Mouse (Mus musculus): Measurements from ENCODE around the gene Pnldc1. TPM values are rescaled to one million over a fixed set of nuclear protein-coding genes. Genes with fewer than 3 reads are reported as not detected.
"Not testable (repeated sequence)": the region's sequence is repeated elsewhere in the genome, so short reads cannot be mapped to it uniquely, and the experiment has no call there.

Pnldc1 gene
- 1 to 10 TPM; 1.4 to 1.8 TPM for total RNA-seq (2021)

- DNase-seq (ENCODE audit: low spot score in 2 of 2), result no peak
- intact Hi-C loops (cut with DNase I), result no loop called here
Observed at GRCm38 (mm10) chr17:12909361-12910280, at the start of gene Pnldc1. Gene Pnldc1 (minus strand): TSS chr17:12910230.

DNA sequence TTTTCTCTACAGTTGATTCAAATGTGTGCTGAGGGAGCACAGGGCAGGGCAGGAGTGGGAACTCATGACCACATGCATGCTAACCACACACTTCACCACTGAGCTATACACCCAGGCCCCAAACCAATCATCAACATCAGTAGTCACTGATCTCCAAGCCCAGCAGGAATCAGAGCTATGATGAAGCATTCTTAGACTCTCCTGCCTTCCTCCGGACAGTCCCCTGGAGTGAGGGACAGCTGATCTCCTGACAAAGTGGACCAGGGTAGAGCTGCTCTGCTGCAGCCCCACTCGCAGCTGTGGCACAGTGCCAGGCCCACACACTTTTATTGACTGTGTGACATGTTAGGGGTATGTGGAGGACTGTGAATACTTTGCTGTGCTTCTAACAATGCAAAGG is 49.3 kb upstream of the Pnldc1 start:
- DNase-seq (ENCODE audit: low spot score in 2 of 2); intact Hi-C loops (cut with DNase I): not testable (repeated sequence)

DNA sequence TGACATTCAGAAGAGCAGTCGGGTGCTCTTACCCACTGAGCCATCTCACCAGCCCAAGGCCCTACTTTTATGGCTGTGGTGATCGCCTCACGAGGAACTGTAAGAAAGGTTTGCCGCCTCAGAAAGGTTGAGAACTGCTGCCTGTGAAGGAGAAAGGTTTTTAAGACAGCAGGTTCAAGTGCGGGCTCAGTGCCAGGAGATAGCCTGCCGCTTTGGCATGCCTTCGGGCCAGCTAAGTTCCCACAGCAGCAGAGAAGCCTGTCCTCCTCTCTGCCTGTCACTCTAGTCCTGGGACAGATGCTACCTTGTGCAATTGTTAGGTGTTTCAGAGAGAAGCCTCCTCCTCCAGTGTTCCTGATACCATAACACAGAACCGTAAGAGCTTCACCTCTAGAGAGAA is 46.6 kb upstream of the Pnldc1 start:
- intact Hi-C loops (cut with DNase I), result no loop called here
- DNase-seq (ENCODE audit: low spot score in 2 of 2), result no peak

GRCm38 (mm10) chr17:12949669-12950068 is 39.6 kb upstream of the Pnldc1 start:
- intact Hi-C loops (cut with DNase I), result no loop called here
- DNase-seq (ENCODE audit: low spot score in 2 of 2), result no peak

- no peak for DNase-seq (ENCODE audit: low spot score in 2 of 2)
- intact Hi-C loops (cut with DNase I), result no loop called here
Observed at GRCm38 (mm10) chr17:12942459-12943162, 32.6 kb upstream of the Pnldc1 start.

DNA sequence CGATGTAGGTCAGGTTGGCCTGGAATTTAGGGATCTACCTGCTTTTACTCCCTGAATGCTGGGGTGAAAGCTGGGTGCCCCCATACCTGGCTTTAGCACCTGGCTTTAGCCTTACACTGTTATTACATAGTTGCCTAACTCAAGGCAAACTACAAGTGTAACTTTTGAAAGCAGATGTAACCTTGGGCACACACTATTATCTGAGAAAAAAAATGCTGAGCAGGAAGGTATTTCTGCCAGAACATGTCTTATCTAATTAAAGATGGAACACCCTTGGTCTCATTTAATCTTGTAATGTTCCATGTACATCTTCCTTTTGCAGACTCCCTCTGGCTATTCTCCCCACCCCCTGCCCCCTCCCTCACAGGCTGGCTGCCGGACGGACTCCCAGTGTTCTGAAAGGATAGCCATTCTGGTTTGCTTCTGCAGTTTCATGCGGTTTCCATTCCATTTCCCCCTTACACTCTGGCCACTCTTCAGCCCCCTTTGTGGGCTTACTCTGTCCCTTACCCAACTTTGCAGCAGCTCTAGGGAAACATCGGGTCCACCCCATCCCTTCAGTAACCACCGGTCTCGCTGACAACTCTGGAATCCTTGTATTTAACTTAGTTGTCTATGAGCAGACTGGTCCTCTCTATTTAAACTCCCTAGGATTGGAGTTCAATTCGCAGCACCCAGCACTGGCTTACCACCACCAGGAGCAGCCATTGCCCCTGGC is 31.7 kb upstream of the Pnldc1 start:
- DNase-seq (ENCODE audit: low spot score in 2 of 2), result no peak
- intact Hi-C loops (cut with DNase I), result no loop called here

DNA sequence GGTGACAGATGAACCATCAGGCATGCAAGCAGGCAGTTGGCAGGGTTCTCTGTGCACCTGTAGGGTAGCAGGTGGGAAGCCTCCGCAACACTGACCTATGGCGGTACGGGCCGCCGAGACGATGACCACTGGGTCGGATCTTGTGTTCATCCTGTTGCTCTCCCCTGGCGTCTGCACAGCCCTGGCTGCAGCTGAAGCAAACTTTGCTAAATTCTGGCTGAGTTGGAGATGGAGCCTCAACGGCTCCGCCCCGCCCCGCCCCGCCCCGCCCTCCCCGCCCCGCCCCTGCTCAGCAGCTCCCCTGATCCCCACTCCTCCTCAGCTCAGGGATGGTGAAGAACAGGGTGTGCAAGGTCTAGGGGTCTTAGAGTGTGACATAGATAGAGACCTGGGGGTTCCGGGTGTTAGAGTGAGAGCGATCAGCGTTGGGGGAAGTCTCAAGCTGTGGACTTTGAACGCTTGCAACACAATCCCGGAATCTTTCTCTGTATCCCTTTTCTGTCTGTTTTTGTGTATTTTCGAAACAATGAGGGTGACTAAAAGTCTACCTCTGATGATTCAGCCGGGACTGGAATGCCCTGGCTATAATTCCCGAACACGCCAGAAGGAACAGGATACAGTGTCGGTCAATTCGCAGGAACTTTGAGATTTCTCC is 30.2 kb upstream of the Pnldc1 start, which contains the start of gene Acat3:
Gene Acat3 (minus strand): TSS at position 450 of the 655 bp plus-strand sequence.
- no peak for DNase-seq (ENCODE audit: low spot score in 2 of 2)
- intact Hi-C loops (cut with DNase I), result no loop called here

DNA sequence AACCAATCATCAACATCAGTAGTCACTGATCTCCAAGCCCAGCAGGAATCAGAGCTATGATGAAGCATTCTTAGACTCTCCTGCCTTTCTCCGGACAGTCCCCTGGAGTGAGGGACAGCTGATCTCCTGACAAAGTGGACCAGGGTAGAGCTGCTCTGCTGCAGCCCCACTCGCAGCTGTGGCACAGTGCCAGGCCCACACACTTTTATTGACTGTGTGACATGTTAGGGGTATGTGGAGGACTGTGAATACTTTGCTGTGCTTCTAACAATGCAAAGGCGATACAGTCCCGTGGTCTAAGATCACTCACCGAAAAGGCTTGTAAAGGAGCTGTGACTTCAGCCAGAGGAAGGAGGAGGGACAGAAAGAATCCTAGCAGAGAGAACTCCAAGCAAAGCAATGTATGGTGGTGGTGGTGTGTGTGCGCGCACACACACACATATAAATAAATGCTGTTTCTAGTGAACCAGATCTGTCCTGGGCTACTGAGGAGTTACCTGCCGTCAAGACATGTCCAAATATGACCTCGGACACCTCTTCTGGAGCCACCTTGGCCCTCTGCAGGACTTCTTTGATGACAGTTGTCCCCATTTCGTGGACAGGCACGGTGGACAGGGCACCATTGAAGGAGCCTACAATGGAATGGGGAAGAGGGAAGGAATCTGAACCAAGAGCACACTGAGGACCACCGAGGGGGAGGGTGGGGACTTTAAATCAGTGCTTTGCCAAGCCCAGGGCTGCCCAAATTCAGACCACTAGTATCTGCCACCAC is 29.5 kb upstream of the Pnldc1 start:
- DNase-seq (ENCODE audit: low spot score in 2 of 2); intact Hi-C loops (cut with DNase I): not testable (repeated sequence)

- DNase-seq (ENCODE audit: low spot score in 2 of 2), result no peak
- intact Hi-C loops (cut with DNase I), result no loop called here
Observed at GRCm38 (mm10) chr17:12938077-12938476, 28.0 kb upstream of the Pnldc1 start.

GRCm38 (mm10) chr17:12937412-12937970 is 27.5 kb upstream of the Pnldc1 start:
- intact Hi-C loops (cut with DNase I), result no loop called here
- DNase-seq (ENCODE audit: low spot score in 2 of 2), result no peak

DNA sequence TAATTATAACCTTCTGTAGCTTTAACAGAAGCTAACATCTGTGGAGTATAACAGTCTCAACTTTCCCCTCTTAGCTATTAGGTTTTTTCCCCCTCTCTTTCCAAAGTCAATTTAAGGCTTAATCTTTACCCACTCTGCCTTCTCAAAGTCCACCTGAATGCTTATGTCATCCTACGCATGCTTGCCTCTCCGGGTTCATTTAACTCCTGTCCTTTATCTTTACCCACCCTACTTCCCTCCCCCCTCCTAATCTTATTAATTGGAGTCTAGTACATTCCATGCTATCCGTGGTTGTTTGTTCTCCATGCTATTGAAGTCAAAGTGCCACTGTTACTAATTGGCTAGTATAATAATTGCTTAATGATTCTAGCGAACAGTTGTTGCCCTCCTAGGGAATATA is 25.7 kb upstream of the Pnldc1 start:
- intact Hi-C loops (cut with DNase I), result no loop called here
- no peak for DNase-seq (ENCODE audit: low spot score in 2 of 2)

- DNase-seq (ENCODE audit: low spot score in 2 of 2); intact Hi-C loops (cut with DNase I): not testable (repeated sequence)
Observed at GRCm38 (mm10) chr17:12931576-12931975, 21.5 kb upstream of the Pnldc1 start.

DNA sequence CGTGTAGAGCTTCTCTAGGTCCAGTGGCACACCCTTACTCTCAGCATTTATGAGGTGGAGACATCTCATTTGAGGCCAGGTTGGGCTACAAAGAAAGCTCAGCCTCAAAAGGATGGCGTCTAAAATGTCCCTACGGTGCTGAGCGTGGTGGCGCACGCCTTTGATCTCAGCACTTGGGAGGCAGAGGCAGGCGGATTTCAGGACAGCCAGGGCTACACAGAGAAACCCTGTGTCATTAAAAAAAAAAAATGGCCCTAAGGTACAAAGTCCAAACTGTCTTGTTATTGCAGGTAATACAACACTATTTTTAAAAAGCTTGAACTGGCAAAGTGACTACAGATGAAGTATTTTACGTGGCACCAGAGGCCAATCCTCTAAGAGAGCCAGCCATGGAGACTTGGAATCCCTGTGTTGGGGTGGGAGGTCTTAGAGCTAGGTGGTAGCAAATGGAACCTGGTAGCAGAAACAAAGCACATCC is 15.7 kb upstream of the Pnldc1 start:
- intact Hi-C loops (cut with DNase I), result no loop called here
- no peak for DNase-seq (ENCODE audit: low spot score in 2 of 2)

- DNase-seq (ENCODE audit: low spot score in 2 of 2), result no peak
- intact Hi-C loops (cut with DNase I), result no loop called here
Observed at GRCm38 (mm10) chr17:12925001-12925400, 15.0 kb upstream of the Pnldc1 start.

DNA sequence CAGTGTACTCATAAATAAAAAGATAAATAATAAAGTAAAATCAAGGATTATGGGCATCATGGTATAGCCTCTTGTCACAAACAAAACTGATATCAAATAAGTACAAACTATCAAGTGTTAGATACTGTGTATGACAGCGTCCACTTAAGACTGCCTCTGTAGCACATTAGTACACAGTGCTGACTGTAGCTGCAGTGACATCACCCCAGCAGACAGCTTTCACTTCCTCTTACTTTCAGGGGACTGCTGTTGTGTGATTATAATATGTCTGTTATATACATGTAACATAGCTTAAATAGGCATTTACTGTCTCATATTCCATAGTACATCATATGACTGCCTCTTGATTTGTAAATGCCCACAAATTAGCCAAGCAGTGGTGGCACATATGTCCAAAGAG is 11.0 kb upstream of the Pnldc1 start:
- intact Hi-C loops (cut with DNase I), result no loop called here
- no peak for DNase-seq (ENCODE audit: low spot score in 2 of 2)

GRCm38 (mm10) chr17:12916588-12917380 is 6.8 kb upstream of the Pnldc1 start:
- DNase-seq (ENCODE audit: low spot score in 2 of 2), result no peak
- intact Hi-C loops (cut with DNase I), result loop anchor here (2.0 to 5.0 kb wide), 2 partner anchors 44 to 76 kb away; partner anchors contain the start of genes Acat2 and Wtap

DNA sequence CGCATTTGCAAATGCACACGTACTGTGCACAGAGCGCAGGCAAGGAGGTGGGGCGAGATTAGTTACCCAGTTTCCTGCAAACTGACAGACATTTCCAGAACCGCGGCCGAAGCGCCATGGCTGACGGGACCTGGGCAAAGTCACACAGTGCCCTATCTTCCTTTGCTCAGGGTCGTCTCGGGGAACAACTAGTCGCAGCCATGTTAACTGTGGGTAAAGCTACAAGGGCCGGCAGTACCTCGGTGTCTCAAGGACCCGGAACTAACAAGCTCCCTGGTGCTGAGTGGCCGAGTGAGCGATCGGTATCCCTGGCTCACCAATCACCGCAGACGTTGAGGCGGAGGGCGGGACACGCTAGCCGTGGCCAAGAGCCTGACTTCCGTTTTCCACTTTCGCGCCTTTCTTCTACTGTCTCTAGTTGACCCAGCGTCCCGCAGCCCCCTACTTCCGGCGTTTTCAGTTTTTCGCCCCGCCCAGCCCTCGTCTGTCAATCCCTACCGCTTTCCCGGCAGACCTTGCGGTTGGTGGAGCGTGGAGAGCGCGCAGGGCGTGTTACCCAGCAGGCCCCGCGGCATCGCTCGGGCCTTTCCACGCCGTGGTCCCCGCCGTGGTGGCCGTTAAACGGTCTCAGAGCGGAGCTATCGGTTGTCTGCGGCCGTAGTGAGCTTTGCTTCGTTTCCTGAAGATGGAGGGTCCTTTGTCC is 6.0 kb upstream of the Pnldc1 start, which contains the start of gene Mrpl18:
Gene Mrpl18 (minus strand): TSS at position 465 of the 703 bp plus-strand sequence.
- intact Hi-C loops (cut with DNase I), result loop anchor here (2.0 to 5.0 kb wide), 2 partner anchors 45 to 76 kb away; partner anchors contain the start of genes Acat2 and Wtap
- DNase-seq (ENCODE audit: low spot score in 2 of 2), result peak; percentile 99

Measured in left cerebral cortex, postnatal 36 days (tissue).